Mouse (Mus musculus) c-Kit-positive CD71-negative TER-119-negative erythroid progenitor cells, embryonic 14.5 days (primary cell): ENCODE measurements around the gene Gm20914.
"Not testable (repeated sequence)": the region's sequence is repeated elsewhere in the genome, so short reads cannot be mapped to it uniquely, and the experiment has no call there.

Source experiments
- DNase-seq: peaks from one replicate; pipeline ENCODE4 v3.0.0-alpha.2; 2013; ENCODE audit warnings: low read depth

Gm20914 gene

DNA sequence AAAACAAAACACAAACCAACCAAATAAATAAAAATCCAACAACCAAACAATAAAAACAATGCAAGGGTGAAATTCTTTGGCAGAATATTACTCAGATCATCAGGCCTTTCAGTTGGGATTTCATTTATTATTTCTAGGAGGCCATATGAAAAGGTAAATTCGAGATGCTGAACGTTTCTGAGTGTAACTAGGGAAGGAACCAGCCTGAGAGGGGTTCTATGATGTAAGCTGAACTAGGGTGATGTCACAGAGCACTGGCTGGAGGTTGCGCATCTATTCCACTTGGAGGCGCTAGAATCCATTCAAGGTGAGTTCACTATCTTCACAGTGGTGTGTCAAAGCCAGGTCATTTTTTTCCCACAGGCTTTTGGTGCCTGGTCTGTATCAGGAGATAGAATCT lies at the start of gene Gm20914:
Gm20914 (plus strand) TSS at position 301 of the 400 bp plus-strand sequence.
- not testable (repeated sequence) for DNase-seq
